Mouse (Mus musculus): ENCODE results near the gene Daxx. TPM values are rescaled to one million over a fixed set of nuclear protein-coding genes. Genes with fewer than 3 reads are reported as not detected.

Daxx gene
- polyA plus RNA-seq, 1 experiment from 2014 or later: 61.5 TPM

Small RNA genes lying within 50 kb of the gene (microRNA-seq; reads per million reads assigned to microRNA genes)
- not detected for gene Gm27740

Other genes with a start within 250 kb of the Daxx start
- 255 and 258 TPM in 2 replicates for gene Hnrnpm, start 222.6 kb upstream of the Daxx start, polyA plus RNA-seq (2015; fragmentation: Nextera tagmentation; extraction: Ambion mirVana)
- gene March2, start 190.7 kb upstream of the Daxx start, polyA plus RNA-seq (2015; fragmentation: Nextera tagmentation; extraction: Ambion mirVana): 73.0 and 77.8 TPM in 2 replicates
- 411 and 469 TPM in 2 replicates for gene Rab11b, start 148.9 kb upstream of the Daxx start, polyA plus RNA-seq (2015; fragmentation: Nextera tagmentation; extraction: Ambion mirVana)
- 15.5 and 16.2 TPM in 2 replicates for gene Angptl4, start 127.6 kb upstream of the Daxx start, polyA plus RNA-seq (2015; fragmentation: Nextera tagmentation; extraction: Ambion mirVana)
- gene Kank3, start 98.9 kb upstream of the Daxx start, polyA plus RNA-seq (2015; fragmentation: Nextera tagmentation; extraction: Ambion mirVana): 40.5 and 45.4 TPM in 2 replicates
- gene Rps28, start 84.9 kb upstream of the Daxx start, polyA plus RNA-seq (2015; fragmentation: Nextera tagmentation; extraction: Ambion mirVana): 480 and 560 TPM in 2 replicates
- 386 and 402 TPM in 2 replicates for gene Ndufa7, start 84.8 kb upstream of the Daxx start, polyA plus RNA-seq (2015; fragmentation: Nextera tagmentation; extraction: Ambion mirVana)
- 55.5 and 62.0 TPM in 2 replicates for gene Cd320, start 66.3 kb upstream of the Daxx start, polyA plus RNA-seq (2015; fragmentation: Nextera tagmentation; extraction: Ambion mirVana)
- gene Gm7029, start 35.6 kb upstream of the Daxx start, polyA plus RNA-seq (2015; fragmentation: Nextera tagmentation; extraction: Ambion mirVana): not detected in 2 replicates
- gene Kifc1, start 18.8 kb upstream of the Daxx start, polyA plus RNA-seq (2015; fragmentation: Nextera tagmentation; extraction: Ambion mirVana): 3.7 and 4.6 TPM in 2 replicates
- gene Platr17, start 4.3 kb upstream of the Daxx start, polyA plus RNA-seq (2015; fragmentation: Nextera tagmentation; extraction: Ambion mirVana): 0.32 and 0.54 TPM in 2 replicates
- 13.7 and 15.4 TPM in 2 replicates for gene Tapbp, start 6.5 kb downstream of the Daxx start, polyA plus RNA-seq (2015; fragmentation: Nextera tagmentation; extraction: Ambion mirVana)
- 17.1 and 17.2 TPM in 2 replicates for gene Zbtb22, start 6.5 kb downstream of the Daxx start, polyA plus RNA-seq (2015; fragmentation: Nextera tagmentation; extraction: Ambion mirVana)
- gene Rgl2, start 20.1 kb downstream of the Daxx start, polyA plus RNA-seq (2015; fragmentation: Nextera tagmentation; extraction: Ambion mirVana): 40.8 and 52.3 TPM in 2 replicates
- 182 and 196 TPM in 2 replicates for gene Pfdn6, start 30.9 kb downstream of the Daxx start, polyA plus RNA-seq (2015; fragmentation: Nextera tagmentation; extraction: Ambion mirVana)
- 26.1 and 29.4 TPM in 2 replicates for gene Wdr46, start 31.2 kb downstream of the Daxx start, polyA plus RNA-seq (2015; fragmentation: Nextera tagmentation; extraction: Ambion mirVana)
- gene B3galt4, start 42.1 kb downstream of the Daxx start, polyA plus RNA-seq (2015; fragmentation: Nextera tagmentation; extraction: Ambion mirVana): 10.0 and 13.2 TPM in 2 replicates
- gene Vps52, start 46.4 kb downstream of the Daxx start, polyA plus RNA-seq (2015; fragmentation: Nextera tagmentation; extraction: Ambion mirVana): 79.5 and 81.0 TPM in 2 replicates
- gene Rps18, start 46.6 kb downstream of the Daxx start, polyA plus RNA-seq (2015; fragmentation: Nextera tagmentation; extraction: Ambion mirVana): 811 and 837 TPM in 2 replicates
- gene H2-K1, start 90.9 kb downstream of the Daxx start, polyA plus RNA-seq (2015; fragmentation: Nextera tagmentation; extraction: Ambion mirVana): 9.4 and 9.9 TPM in 2 replicates
- gene Ring1, start 115.3 kb downstream of the Daxx start, polyA plus RNA-seq (2015; fragmentation: Nextera tagmentation; extraction: Ambion mirVana): 16.0 and 20.4 TPM in 2 replicates
- gene H2-Ke6, start 118.6 kb downstream of the Daxx start, polyA plus RNA-seq (2015; fragmentation: Nextera tagmentation; extraction: Ambion mirVana): 63.9 and 65.4 TPM in 2 replicates
- gene Slc39a7, start 122.3 kb downstream of the Daxx start, polyA plus RNA-seq (2015; fragmentation: Nextera tagmentation; extraction: Ambion mirVana): 148 and 157 TPM in 2 replicates
- gene Rxrb, start 122.4 kb downstream of the Daxx start, polyA plus RNA-seq (2015; fragmentation: Nextera tagmentation; extraction: Ambion mirVana): 55.6 and 60.2 TPM in 2 replicates
- 2.3 and 4.0 TPM in 2 replicates for gene Col11a2, start 130.0 kb downstream of the Daxx start, polyA plus RNA-seq (2015; fragmentation: Nextera tagmentation; extraction: Ambion mirVana)
- gene H2-Oa, start 182.9 kb downstream of the Daxx start, polyA plus RNA-seq (2015; fragmentation: Nextera tagmentation; extraction: Ambion mirVana): 0.22 and 0.28 TPM in 2 replicates
- 12.1 and 15.8 TPM in 2 replicates for gene H2-DMa, start 210.1 kb downstream of the Daxx start, polyA plus RNA-seq (2015; fragmentation: Nextera tagmentation; extraction: Ambion mirVana)
- 130 and 132 TPM in 2 replicates for gene Brd2, start 213.2 kb downstream of the Daxx start, polyA plus RNA-seq (2015; fragmentation: Nextera tagmentation; extraction: Ambion mirVana)
- gene H2-DMb2, start 233.9 kb downstream of the Daxx start, polyA plus RNA-seq (2015; fragmentation: Nextera tagmentation; extraction: Ambion mirVana): 0.43 and 0.90 TPM in 2 replicates
- 0.66 and 0.98 TPM in 2 replicates for gene H2-DMb1, start 243.7 kb downstream of the Daxx start, polyA plus RNA-seq (2015; fragmentation: Nextera tagmentation; extraction: Ambion mirVana)

Measured in forebrain, embryonic 16.5 days (tissue).